Mouse (Mus musculus) forebrain, embryonic 15.5 days (tissue): Measurements from ENCODE around the gene Sema6c. TPM values are rescaled to one million over a fixed set of nuclear protein-coding genes. Genes with fewer than 3 reads are reported as not detected.

Source experiments
- ATAC-seq: fragments of 200-750 bp; cut with Nextera tagmentation; replicated peaks from 2 replicates; pipeline ENCODE4 v1.8.0; 2017; ENCODE audit warnings: mild to moderate bottlenecking, moderate TSS enrichment, moderate library complexity
- H3K27ac ChIP-seq: fragments of 300-500 bp; sonication (generic); replicated peaks from 2 replicates; pipeline ENCODE4 v1.5.1; 2015; ENCODE audit warnings: mild to moderate bottlenecking, inconsistent platforms
- H3K27me3 ChIP-seq: fragments of 300-500 bp; sonication (generic); 2 replicates; pipeline ENCODE4 v1.6.1; 2015; ENCODE audit warnings: inconsistent platforms
- H3K36me3 ChIP-seq: fragments of 300-500 bp; sonication (generic); 2 replicates; pipeline ENCODE4 v1.6.1; 2015; ENCODE audit warnings: mild to moderate bottlenecking, inconsistent platforms
- H3K4me1 ChIP-seq: fragments of 300-500 bp; sonication (generic); 2 replicates; pipeline ENCODE4 v1.6.1; 2015; ENCODE audit warnings: inconsistent platforms
- H3K4me2 ChIP-seq: fragments of 300-500 bp; sonication (generic); replicated peaks from 2 replicates; pipeline ENCODE4 v1.6.1; 2015; ENCODE audit warnings: mild to moderate bottlenecking, inconsistent platforms
- H3K4me3 ChIP-seq: fragments of 300-500 bp; sonication (generic); 2 replicates; pipeline ENCODE4 v1.5.1; 2015; ENCODE audit warnings: mild to moderate bottlenecking, inconsistent platforms
- H3K9ac ChIP-seq: fragments of 300-500 bp; sonication (generic); replicated peaks from 2 replicates; pipeline ENCODE4 v1.6.1; 2015; ENCODE audit warnings: mild to moderate bottlenecking, inconsistent platforms
- H3K9me3 ChIP-seq: fragments of 300-500 bp; sonication (generic); 2 replicates; pipeline ENCODE4 v1.6.1; 2016; ENCODE audit warnings: inconsistent platforms
- WGBS: fragments of 180-500 bp; shearing (Covaris S2); methylation state at CpG from one replicate; pipeline ENCODE4 v1.1.7; 2015; ENCODE audit warnings: mixed read lengths; 5-methylcytosine and 5-hydroxymethylcytosine counted together
- polyA plus RNA-seq: library from polyadenylated mRNA; unstranded; fragments of >200 nt; fragmentation: Nextera tagmentation; extraction: Ambion mirVana; gene quantifications from 2 replicates; pipeline ENCODE4 v1.2.1, GENCODE M21; 2015

Gene Sema6c
- polyA plus RNA-seq, 1 experiment from 2014 or later = 34.1 TPM

GRCm38 (mm10) chr3:95153874-95154273 lies 6.4 kb upstream of the Sema6c start:
- Histone ChIP-seq H3K27me3 (no peaks in the 10 kb centered on the region), H3K9ac (no peak overlapping the region), H3K9me3 (no peaks in the 10 kb centered on the region), H3K4me3 (no peak overlapping the region), H3K27ac (no peak overlapping the region), H3K4me1 (no peaks in the 10 kb centered on the region), H3K4me2 (no peak overlapping the region), H3K36me3 (no peaks in the 10 kb centered on the region)
- 53% methylated on average over 4 of the region's 4 CpGs for WGBS
- ATAC-seq = no peak

DNA sequence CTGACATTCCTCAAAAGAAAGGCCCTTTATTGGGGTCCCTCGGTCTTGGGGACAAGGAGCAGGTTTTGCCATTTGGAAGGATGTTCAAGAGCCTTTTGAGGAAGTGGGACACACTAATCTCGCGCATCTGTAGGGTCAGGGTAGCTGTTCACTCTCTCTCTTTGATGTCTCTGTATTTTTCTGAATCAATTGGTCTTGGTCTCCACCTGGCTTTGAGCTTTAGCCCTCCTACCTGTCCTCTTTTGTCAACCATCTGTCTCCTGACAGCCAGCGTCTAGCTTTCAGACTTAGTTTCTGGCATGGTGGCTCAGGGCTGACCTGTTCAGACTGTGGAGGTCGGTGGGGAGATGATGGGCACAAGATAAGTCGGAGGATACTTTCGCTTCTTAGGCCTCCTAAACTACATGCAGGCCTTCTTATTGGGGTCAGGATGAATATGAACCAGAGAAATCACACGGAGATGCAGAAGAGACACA lies 708 bp upstream of the Sema6c start:
- peak overlapping the region; percentile 84 for H3K9ac ChIP-seq
- H3K36me3 ChIP-seq = peaks cover 3% of the 10 kb centered on the region; the same call in 1 of the 2 replicates
- H3K27me3 ChIP-seq = no peaks in the 10 kb centered on the region
- peak overlapping the region; percentile 67 for H3K4me3 ChIP-seq
- ATAC-seq = no peak
- WGBS = 12% methylated on average over 8 of the region's 8 CpGs
- H3K9me3 ChIP-seq = no peaks in the 10 kb centered on the region
- peak overlapping the region; percentile 22; the same call in 1 of the 2 replicates for H3K27ac ChIP-seq
- peaks cover 35% of the 10 kb centered on the region for H3K4me1 ChIP-seq
- peak overlapping the region; percentile 75 for H3K4me2 ChIP-seq

- H3K27ac ChIP-seq = peak overlapping the region; percentile 83
- peak overlapping the region; percentile 67 for H3K4me3 ChIP-seq
- H3K27me3 ChIP-seq = no peaks in the 10 kb centered on the region
- peaks cover 36% of the 10 kb centered on the region for H3K4me1 ChIP-seq
- peaks cover 16% of the 10 kb centered on the region for H3K36me3 ChIP-seq
- peak overlapping the region; percentile 75 for H3K4me2 ChIP-seq
- peak; percentile 11 for ATAC-seq
- WGBS = 1% methylated on average over 29 of the region's 30 CpGs
- peak overlapping the region; percentile 84 for H3K9ac ChIP-seq
- no peaks in the 10 kb centered on the region for H3K9me3 ChIP-seq
Observed at GRCm38 (mm10) chr3:95161041-95161551, 839 bp downstream of the Sema6c start.

DNA sequence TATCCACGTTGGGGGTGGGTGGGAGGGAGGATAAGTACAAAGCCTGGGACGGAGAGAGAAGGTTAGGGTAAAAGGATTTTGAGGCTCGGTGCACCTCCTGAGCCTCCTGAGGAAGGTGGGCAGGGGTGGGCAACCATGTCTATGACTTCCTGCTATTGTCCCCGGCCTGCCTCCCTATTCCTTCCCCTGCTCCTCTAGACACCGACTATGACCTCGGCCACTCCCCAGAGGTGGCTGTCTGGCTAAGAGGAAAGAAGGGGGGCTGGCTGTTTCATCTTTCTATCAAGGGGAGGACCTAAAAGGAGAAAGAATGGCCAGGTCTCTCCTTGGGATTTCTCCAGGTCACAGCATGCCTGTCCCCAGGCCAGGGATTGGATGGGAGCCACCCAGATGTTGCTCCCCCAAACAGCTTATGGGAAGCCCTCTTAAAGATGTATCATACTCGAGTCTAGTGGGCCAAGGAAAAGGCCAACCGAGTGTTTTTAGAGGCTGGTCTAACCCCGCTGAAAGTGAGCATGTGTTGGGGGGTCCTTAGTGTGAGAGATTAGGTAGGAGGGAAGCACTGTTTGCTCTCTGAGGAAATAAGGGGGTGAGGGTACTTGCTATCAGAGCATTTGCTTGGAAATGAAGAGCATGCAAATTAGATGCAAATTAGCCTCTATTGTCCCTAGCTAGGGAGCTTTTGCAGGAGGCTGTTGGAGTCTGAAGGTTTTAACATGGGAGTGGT lies 1.5 kb downstream of the Sema6c start:
- Histone ChIP-seq H3K36me3 (peaks cover 22% of the 10 kb centered on the region), H3K27ac (peak overlapping the region; percentile 83), H3K4me2 (peak overlapping the region; percentile 75), H3K27me3 (no peaks in the 10 kb centered on the region), H3K9ac (peak overlapping the region; percentile 84), H3K9me3 (no peaks in the 10 kb centered on the region), H3K4me3 (peak overlapping the region; percentile 67), H3K4me1 (peaks cover 36% of the 10 kb centered on the region)
- 3% methylated on average over 9 of the region's 9 CpGs for WGBS
- ATAC-seq = peak; percentile 6

DNA sequence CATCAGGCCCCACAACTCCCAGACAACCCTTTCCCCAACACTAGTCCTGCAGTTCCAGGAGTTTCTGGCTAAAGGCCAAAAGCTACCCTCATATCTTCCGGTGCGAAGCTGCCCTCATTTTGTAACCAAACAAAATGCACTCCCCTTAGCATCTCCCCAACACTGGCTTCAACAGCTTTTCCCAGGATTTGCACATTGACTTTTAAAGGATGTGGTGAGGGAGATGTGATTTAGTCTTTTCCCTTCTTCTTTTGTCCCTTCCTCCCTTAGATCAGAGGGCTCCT lies 2.0 kb downstream of the Sema6c start:
- no peak for ATAC-seq
- 11% methylated on average over 2 of the region's 2 CpGs for WGBS

GRCm38 (mm10) chr3:95163419-95164255 lies 3.4 kb downstream of the Sema6c start:
- WGBS = 59% methylated on average over 11 of the region's 11 CpGs

More for the DNA sequence above, 2.0 kb downstream of the Sema6c start:
- Histone ChIP-seq H3K27ac (peak overlapping the region; percentile 83), H3K9me3 (no peaks in the 10 kb centered on the region), H3K36me3 (peaks cover 27% of the 10 kb centered on the region), H3K27me3 (no peaks in the 10 kb centered on the region), H3K9ac (peak overlapping the region; percentile 84), H3K4me2 (peak overlapping the region; percentile 75), H3K4me1 (peaks cover 36% of the 10 kb centered on the region), H3K4me3 (peak overlapping the region; percentile 67)

GRCm38 (mm10) chr3:95164256-95164550 lies 3.9 kb downstream of the Sema6c start:
- ATAC-seq = no peak
- Histone ChIP-seq H3K36me3 (peaks cover 46% of the 10 kb centered on the region), H3K9ac (no peak overlapping the region), H3K27ac (no peak overlapping the region), H3K27me3 (peaks cover 3% of the 10 kb centered on the region; the same call in 1 of the 2 replicates), H3K9me3 (no peaks in the 10 kb centered on the region), H3K4me3 (no peak overlapping the region), H3K4me2 (no peak overlapping the region), H3K4me1 (peaks cover 36% of the 10 kb centered on the region)
- WGBS = 68% methylated on average over 5 of the region's 5 CpGs

More at GRCm38 (mm10) chr3:95163419-95164255, 3.4 kb downstream of the Sema6c start:
- Histone ChIP-seq H3K4me1 (peaks cover 36% of the 10 kb centered on the region), H3K4me3 (peak overlapping the region; percentile 67; the same call in 1 of the 2 replicates), H3K4me2 (peak overlapping the region; percentile 75), H3K36me3 (peaks cover 41% of the 10 kb centered on the region), H3K27ac (no peak overlapping the region), H3K9ac (no peak overlapping the region), H3K9me3 (no peaks in the 10 kb centered on the region), H3K27me3 (no peaks in the 10 kb centered on the region)
- no peak for ATAC-seq

DNA sequence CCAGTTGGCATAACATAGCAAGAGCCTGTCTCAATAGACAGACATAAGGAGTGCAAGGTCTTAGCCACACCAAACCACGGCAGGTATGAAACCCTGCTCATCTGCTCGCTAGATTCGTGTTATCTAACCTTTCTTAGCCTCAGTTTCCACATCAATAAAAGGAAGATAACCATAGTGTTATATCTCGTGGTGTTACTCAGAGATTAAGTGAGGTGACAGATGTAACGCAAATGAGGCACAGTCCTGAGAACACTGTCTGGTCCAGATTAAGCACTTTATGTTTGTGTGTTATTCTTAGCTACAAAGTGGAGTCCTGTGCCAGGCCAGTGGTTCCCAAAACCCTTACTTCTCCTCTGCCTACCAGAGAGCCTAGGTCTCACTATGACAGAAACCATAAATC lies 4.6 kb downstream of the Sema6c start:
- Histone ChIP-seq H3K27ac (no peak overlapping the region), H3K4me2 (no peak overlapping the region), H3K9ac (no peak overlapping the region), H3K4me3 (no peak overlapping the region), H3K36me3 (peaks cover 53% of the 10 kb centered on the region), H3K9me3 (no peaks in the 10 kb centered on the region), H3K27me3 (peaks cover 8% of the 10 kb centered on the region), H3K4me1 (peaks cover 30% of the 10 kb centered on the region)
- 91% methylated on average over 5 of the region's 5 CpGs for WGBS
- ATAC-seq = no peak

DNA sequence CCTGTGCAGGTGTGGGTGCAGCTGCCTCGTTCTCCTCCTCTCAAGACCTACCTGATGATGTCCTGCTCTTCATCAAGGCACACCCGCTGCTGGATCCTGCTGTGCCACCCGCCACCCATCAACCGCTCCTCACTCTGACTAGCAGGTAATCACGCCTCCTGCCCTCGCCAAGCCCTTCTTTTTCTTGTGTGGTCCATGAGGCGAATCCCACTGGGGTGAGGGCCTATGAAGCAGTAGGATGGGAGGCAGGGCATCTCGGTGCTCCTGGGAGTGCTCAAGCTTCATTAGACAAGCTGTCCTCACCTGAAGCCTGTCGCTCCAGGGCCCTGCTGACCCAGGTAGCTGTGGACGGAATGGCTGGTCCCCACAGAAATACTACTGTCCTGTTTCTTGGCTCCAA lies 9.7 kb downstream of the Sema6c start:
- no peaks in the 10 kb centered on the region for H3K9me3 ChIP-seq
- peaks cover 15% of the 10 kb centered on the region for H3K4me1 ChIP-seq
- no peak overlapping the region for H3K9ac ChIP-seq
- H3K27me3 ChIP-seq = peaks cover 43% of the 10 kb centered on the region
- ATAC-seq = no peak
- no peak overlapping the region for H3K4me2 ChIP-seq
- no peak overlapping the region for H3K27ac ChIP-seq
- 90% methylated on average over 10 of the region's 10 CpGs for WGBS
- H3K4me3 ChIP-seq = no peak overlapping the region
- peaks cover 83% of the 10 kb centered on the region for H3K36me3 ChIP-seq

- Histone ChIP-seq H3K27me3 (peaks cover 43% of the 10 kb centered on the region), H3K9me3 (no peaks in the 10 kb centered on the region), H3K9ac (no peak overlapping the region), H3K27ac (no peak overlapping the region), H3K36me3 (peaks cover 74% of the 10 kb centered on the region), H3K4me1 (peaks cover 15% of the 10 kb centered on the region), H3K4me2 (no peak overlapping the region), H3K4me3 (no peak overlapping the region)
- WGBS = 85% methylated on average over 6 of the region's 6 CpGs
- ATAC-seq = no peak
Observed at GRCm38 (mm10) chr3:95171105-95171504, 10.8 kb downstream of the Sema6c start.

- H3K36me3 ChIP-seq = peaks cover 59% of the 10 kb centered on the region
- H3K9ac ChIP-seq = no peak overlapping the region
- no peaks in the 10 kb centered on the region for H3K9me3 ChIP-seq
- peaks cover 15% of the 10 kb centered on the region for H3K4me1 ChIP-seq
- H3K27ac ChIP-seq = no peak overlapping the region
- H3K4me2 ChIP-seq = no peak overlapping the region
- H3K4me3 ChIP-seq = peak overlapping the region; percentile 18; the same call in 1 of the 2 replicates
- 14% methylated on average over 72 of the region's 84 CpGs for WGBS
- ATAC-seq = no peak
- H3K27me3 ChIP-seq = peaks cover 43% of the 10 kb centered on the region
Observed at GRCm38 (mm10) chr3:95172526-95173255, 12.4 kb downstream of the Sema6c start.
